In genomic region chr15:102624970-102625686, GRCm38 (mm10) we compare ENCODE assay signal across 8 mouse cellular contexts. TPM values are rescaled to one million over a fixed set of nuclear protein-coding genes. Genes with fewer than 3 reads are reported as not detected.
DNase-seq lines count a peak whose midpoint lies in the region; ATAC-seq and TF ChIP-seq lines count a peak whose summit lies in the region.

Gm28047 (minus strand) TSS chr15:102625067.
Atf7 (minus strand) TSS chr15:102625464.

- H3K4me1 ChIP-seq in hindbrain, postnatal 0 days (ENCODE audit: insufficient read depth, low read length), result peaks cover 14% of the 10 kb centered on the region

- peak within 1 kb of the TSS; percentile 98 for H3K27ac ChIP-seq in gastrocnemius, adult 2 months
- H3K27ac ChIP-seq in hindbrain, postnatal 0 days, result peak within 1 kb of the TSS; percentile 90
- H3K27ac ChIP-seq in left cerebral cortex, adult 2 months, result peak within 1 kb of the TSS; percentile 97

- intact Hi-C loops in gastrocnemius, adult 2 months (cut with DNase I), result loop anchor here (1.0 to 2.0 kb wide), 2 partner anchors 32 to 46 kb away; no protein-coding TSS in a partner anchor
- intact Hi-C loops in left cerebral cortex, adult 2 months (cut with DNase I), result loop anchor here (2.0 kb wide), 1 partner anchor 46 kb away; no protein-coding TSS in a partner anchor

- DNase-seq in ZHBTc4 (ENCODE audit: low read depth, low spot score), result peak; percentile 100
- peak; percentile 100 for DNase-seq in gastrocnemius, adult 2 months
- peak; percentile 99 for DNase-seq in hindbrain, postnatal 0 days (ENCODE audit: low spot score)
- peak; percentile 98 for DNase-seq in left cerebral cortex, adult 2 months (ENCODE audit: extremely low spot score in 1 of 2, low spot score in 2 of 2)
- peak; percentile 98 to 99 for DNase-seq in right cerebral cortex, adult 2 months (ENCODE audit: low spot score in 2 of 2)
- peak; percentile 100 for DNase-seq in urinary bladder, postnatal 14 days (ENCODE audit: low spot score)

- H3K36me3 ChIP-seq in hindbrain, postnatal 0 days (ENCODE audit: insufficient read depth, low read length), result no peaks in the 10 kb centered on the region

- peak; percentile 91 for ATAC-seq in common myeloid progenitor, adult 5-6 weeks (replicated peaks; ENCODE audit: low read depth, poor library complexity, severe bottlenecking)
- ATAC-seq in hindbrain, postnatal 0 days, result peak; percentile 100
- ATAC-seq in megakaryocyte, adult 5-6 weeks (ENCODE audit: poor library complexity, severe bottlenecking), result peak; percentile 90

- H3K9ac ChIP-seq in hindbrain, postnatal 0 days (replicated peaks; ENCODE audit: low read length), result peak within 1 kb of the TSS; percentile 55

- no peak for TF ChIP-seq CTCF in gastrocnemius, adult 2 months (IDR thresholded peaks at IDR 0.05)
- TF ChIP-seq CTCF in hindbrain, postnatal 0 days (IDR thresholded peaks at IDR 0.05; ENCODE audit: low read depth), result no peak
- TF ChIP-seq CTCF in left cerebral cortex, adult 2 months (IDR thresholded peaks at IDR 0.05), result no peak

- no peaks in the 10 kb centered on the region for H3K27me3 ChIP-seq in hindbrain, postnatal 0 days (ENCODE audit: insufficient read depth, low read length)

- H3K4me3 ChIP-seq in gastrocnemius, adult 2 months, result peak within 1 kb of the TSS; percentile 78
- peak within 1 kb of the TSS; percentile 53 for H3K4me3 ChIP-seq in hindbrain, postnatal 0 days (ENCODE audit: low read length)
- peak within 1 kb of the TSS; percentile 93 for H3K4me3 ChIP-seq in left cerebral cortex, adult 2 months

- no peaks in the 10 kb centered on the region for H3K9me3 ChIP-seq in hindbrain, postnatal 0 days (ENCODE audit: low read length)

- peak within 1 kb of the TSS; percentile 94 for H3K4me2 ChIP-seq in hindbrain, postnatal 0 days (ENCODE audit: low read depth, low read length)

- WGBS in hindbrain, postnatal 0 days, result under 1% methylated on average over 51 of the region's 51 CpGs

RNA-seq across cellular contexts. Expression of gene Gm28047, which starts in this region (rescaled TPM):
- not detected in 2 replicates for total RNA-seq in common myeloid progenitor, adult 5-6 weeks (2017)
- 1 to 10 TPM in 1 of 2 experiments, not detected in 1; 1.8 TPM for total RNA-seq in gastrocnemius, adult 2 months (2021)
- total RNA-seq in hindbrain, postnatal 0 days (2014; rRNA removed), result not detected in 2 replicates
- 1.1 TPM in 1 of 2 replicates, not detected in the other for polyA plus RNA-seq in hindbrain, postnatal 0 days (2015; fragmentation: Nextera tagmentation; extraction: Ambion mirVana)
- total RNA-seq in left cerebral cortex, adult 2 months (2021), result 1 to 10 TPM in 1 of 2 experiments, not detected in 1; 2.1 TPM
- total RNA-seq in megakaryocyte, adult 5-6 weeks (2015), result not detected in 2 replicates
- not detected in 2 replicates for total RNA-seq in megakaryocyte, adult 5-6 weeks (2017)

RNA-seq across cellular contexts. Expression of gene Atf7, which starts in this region (rescaled TPM):
- total RNA-seq in common myeloid progenitor, adult 5-6 weeks (2017), result 35.6 and 70.9 TPM in 2 replicates
- 10 to 100 TPM; 60.2 to 62.5 TPM for total RNA-seq in gastrocnemius, adult 2 months (2021)
- 8.6 and 15.0 TPM in 2 replicates for total RNA-seq in hindbrain, postnatal 0 days (2014; rRNA removed)
- 12.5 and 13.5 TPM in 2 replicates for polyA plus RNA-seq in hindbrain, postnatal 0 days (2015; fragmentation: Nextera tagmentation; extraction: Ambion mirVana)
- total RNA-seq in left cerebral cortex, adult 2 months (2021), result 10 to 100 TPM; 35.3 to 39.2 TPM
- total RNA-seq in megakaryocyte, adult 5-6 weeks (2015), result 123 and 142 TPM in 2 replicates
- 23.6 and 45.8 TPM in 2 replicates for total RNA-seq in megakaryocyte, adult 5-6 weeks (2017)

Comparison
In these comparisons a context has a peak if more than half of its experiments do, and no peak if none do; other contexts are left out.
1. Peak in every context shown above with its lines: DNase-seq, ATAC-seq, H3K4me3 ChIP-seq and H3K27ac ChIP-seq.